Mouse (Mus musculus): ENCODE measurements around the gene Ispd. TPM values are rescaled to one million over a fixed set of nuclear protein-coding genes. Genes with fewer than 3 reads are reported as not detected.

The Ispd gene
- polyA plus RNA-seq, 1 experiment from 2014 or later, result 1.4 TPM

GRCm38 (mm10) chr12:36483346-36483745, 102.1 kb downstream of the Ispd start:
- no peaks in the 10 kb centered on the region for H3K36me3 ChIP-seq (ENCODE audit: inconsistent target)

GRCm38 (mm10) chr12:36497565-36497964, 116.3 kb downstream of the Ispd start:
- H3K36me3 ChIP-seq (ENCODE audit: inconsistent target), result no peaks in the 10 kb centered on the region
- no peak overlapping the region for H3K4me3 ChIP-seq (ENCODE audit: inconsistent target)
- 92% methylated on average over 3 of the region's 3 CpGs for WGBS (ENCODE audit: missing documents)
- no peak overlapping the region for H3K27ac ChIP-seq
- H3K79me2 ChIP-seq (ENCODE audit: inconsistent target), result no peaks in the 10 kb centered on the region

More at GRCm38 (mm10) chr12:36483346-36483745, 102.1 kb downstream of the Ispd start:
- 77% methylated on average over 2 of the region's 2 CpGs for WGBS (ENCODE audit: missing documents)
- Histone ChIP-seq H3K79me2 (ENCODE audit: inconsistent target) (no peaks in the 10 kb centered on the region), H3K27ac (no peak overlapping the region), H3K4me3 (ENCODE audit: inconsistent target) (no peak overlapping the region)

- Histone ChIP-seq H3K36me3 (ENCODE audit: inconsistent target) (no peaks in the 10 kb centered on the region), H3K79me2 (ENCODE audit: inconsistent target) (no peaks in the 10 kb centered on the region), H3K4me3 (ENCODE audit: inconsistent target) (no peak overlapping the region), H3K27ac (no peak overlapping the region)
- 90% methylated on average over 7 of the region's 7 CpGs for whole genome bisulfite sequencing (ENCODE audit: missing documents)
Observed at GRCm38 (mm10) chr12:36507111-36507903, 126.1 kb downstream of the Ispd start.

GRCm38 (mm10) chr12:36509954-36510642, 128.8 kb downstream of the Ispd start:
- Histone ChIP-seq H3K36me3 (ENCODE audit: inconsistent target) (no peaks in the 10 kb centered on the region), H3K27ac (no peak overlapping the region), H3K79me2 (ENCODE audit: inconsistent target) (no peaks in the 10 kb centered on the region), H3K4me3 (ENCODE audit: inconsistent target) (no peak overlapping the region)
- 12% methylated on average over 10 of the region's 10 CpGs for WGBS (ENCODE audit: missing documents)

GRCm38 (mm10) chr12:36521774-36522173, 140.5 kb downstream of the Ispd start:
- no peaks in the 10 kb centered on the region for H3K79me2 ChIP-seq (ENCODE audit: inconsistent target)
- 13% methylated on average over 2 of the region's 2 CpGs for WGBS (ENCODE audit: missing documents)
- H3K27ac ChIP-seq, result no peak overlapping the region
- no peaks in the 10 kb centered on the region for H3K36me3 ChIP-seq (ENCODE audit: inconsistent target)
- no peak overlapping the region for H3K4me3 ChIP-seq (ENCODE audit: inconsistent target)

- H3K79me2 ChIP-seq (ENCODE audit: inconsistent target), result no peaks in the 10 kb centered on the region
- no peaks in the 10 kb centered on the region for H3K36me3 ChIP-seq (ENCODE audit: inconsistent target)
- no peak overlapping the region for H3K27ac ChIP-seq
- no peak overlapping the region for H3K4me3 ChIP-seq (ENCODE audit: inconsistent target)
- 100% methylated on average over 2 of the region's 2 CpGs for WGBS (ENCODE audit: missing documents)
Observed at GRCm38 (mm10) chr12:36523515-36523914, 142.3 kb downstream of the Ispd start.

- no peak overlapping the region for H3K4me3 ChIP-seq (ENCODE audit: inconsistent target)
- no peaks in the 10 kb centered on the region for H3K79me2 ChIP-seq (ENCODE audit: inconsistent target)
- WGBS (ENCODE audit: missing documents), result 90% methylated on average over 2 of the region's 2 CpGs
- H3K36me3 ChIP-seq (ENCODE audit: inconsistent target), result no peaks in the 10 kb centered on the region
- no peak overlapping the region for H3K27ac ChIP-seq
Observed at GRCm38 (mm10) chr12:36530920-36531319, 149.7 kb downstream of the Ispd start.

- WGBS (ENCODE audit: missing documents), result 95% methylated on average over 4 of the region's 4 CpGs
- no peaks in the 10 kb centered on the region for H3K36me3 ChIP-seq (ENCODE audit: inconsistent target)
- no peak overlapping the region for H3K27ac ChIP-seq
- no peak overlapping the region for H3K4me3 ChIP-seq (ENCODE audit: inconsistent target)
- no peaks in the 10 kb centered on the region for H3K79me2 ChIP-seq (ENCODE audit: inconsistent target)
Observed at GRCm38 (mm10) chr12:36531421-36532072, 150.3 kb downstream of the Ispd start.

- Histone ChIP-seq H3K36me3 (ENCODE audit: inconsistent target) (no peaks in the 10 kb centered on the region), H3K4me3 (ENCODE audit: inconsistent target) (no peak overlapping the region), H3K79me2 (ENCODE audit: inconsistent target) (no peaks in the 10 kb centered on the region), H3K27ac (no peak overlapping the region)
- 88% methylated on average over 3 of the region's 3 CpGs for WGBS (ENCODE audit: missing documents)
Observed at GRCm38 (mm10) chr12:36532525-36532924, 151.3 kb downstream of the Ispd start.

- Histone ChIP-seq H3K36me3 (ENCODE audit: inconsistent target) (no peaks in the 10 kb centered on the region), H3K27ac (no peak overlapping the region), H3K4me3 (ENCODE audit: inconsistent target) (no peak overlapping the region), H3K79me2 (ENCODE audit: inconsistent target) (no peaks in the 10 kb centered on the region)
- 92% methylated on average over 2 of the region's 2 CpGs for WGBS (ENCODE audit: missing documents)
Observed at GRCm38 (mm10) chr12:36533160-36533900, 152.1 kb downstream of the Ispd start.

GRCm38 (mm10) chr12:36534589-36534988, 153.3 kb downstream of the Ispd start:
- 92% methylated on average over 5 of the region's 5 CpGs for WGBS (ENCODE audit: missing documents)
- H3K36me3 ChIP-seq (ENCODE audit: inconsistent target), result no peaks in the 10 kb centered on the region
- H3K79me2 ChIP-seq (ENCODE audit: inconsistent target), result no peaks in the 10 kb centered on the region
- H3K27ac ChIP-seq, result no peak overlapping the region
- no peak overlapping the region for H3K4me3 ChIP-seq (ENCODE audit: inconsistent target)

- Histone ChIP-seq H3K27ac (no peak overlapping the region), H3K79me2 (ENCODE audit: inconsistent target) (no peaks in the 10 kb centered on the region), H3K36me3 (ENCODE audit: inconsistent target) (no peaks in the 10 kb centered on the region), H3K4me3 (ENCODE audit: inconsistent target) (no peak overlapping the region)
Observed at GRCm38 (mm10) chr12:36545318-36545717, 164.1 kb downstream of the Ispd start.

GRCm38 (mm10) chr12:36549474-36549873, 168.2 kb downstream of the Ispd start:
- H3K36me3 ChIP-seq (ENCODE audit: inconsistent target), result no peaks in the 10 kb centered on the region
- no peaks in the 10 kb centered on the region for H3K79me2 ChIP-seq (ENCODE audit: inconsistent target)
- H3K4me3 ChIP-seq (ENCODE audit: inconsistent target), result no peak overlapping the region
- WGBS (ENCODE audit: missing documents), result 90% methylated on average over 9 of the region's 9 CpGs
- H3K27ac ChIP-seq, result no peak overlapping the region

GRCm38 (mm10) chr12:36554697-36555096, 173.4 kb downstream of the Ispd start:
- no peak overlapping the region for H3K27ac ChIP-seq
- H3K79me2 ChIP-seq (ENCODE audit: inconsistent target), result no peaks in the 10 kb centered on the region
- WGBS (ENCODE audit: missing documents), result 86% methylated on average over 1 of the region's 1 CpGs
- H3K36me3 ChIP-seq (ENCODE audit: inconsistent target), result no peaks in the 10 kb centered on the region
- H3K4me3 ChIP-seq (ENCODE audit: inconsistent target), result no peak overlapping the region
